Mouse (Mus musculus) hindbrain, postnatal 0 days (tissue): ENCODE results near the gene Nxn. TPM values are rescaled to one million over a fixed set of nuclear protein-coding genes. Genes with fewer than 3 reads are reported as not detected.
"Not testable (repeated sequence)": the region's sequence is repeated elsewhere in the genome, so short reads cannot be mapped to it uniquely, and the experiment has no call there.

ENCODE experiments used
- ATAC-seq: fragments of 200-750 bp; cut with Nextera tagmentation; 2 replicates; pipeline ENCODE4 v1.8.0; 2017; ENCODE audit warnings: mild to moderate bottlenecking, moderate TSS enrichment, moderate library complexity
- DNase-seq: peaks from one replicate; pipeline ENCODE4 v3.0.0-alpha.2; 2015; ENCODE audit warnings: low spot score
- H3K27ac ChIP-seq: fragments of 300-500 bp; sonication (generic); 2 replicates; pipeline ENCODE4 v1.5.1; 2014; ENCODE audit warnings: mild to moderate bottlenecking
- H3K27me3 ChIP-seq: fragments of 300-500 bp; sonication (generic); 2 replicates; pipeline ENCODE4 v1.6.1; 2014; ENCODE audit warnings: low read length, mixed read lengths; ENCODE audit not compliant: insufficient read depth
- H3K36me3 ChIP-seq: fragments of 300-500 bp; sonication (generic); 2 replicates; pipeline ENCODE4 v1.6.1; 2014; ENCODE audit warnings: low read length, mixed read lengths; ENCODE audit not compliant: insufficient read depth
- H3K4me1 ChIP-seq: fragments of 300-500 bp; sonication (generic); 2 replicates; pipeline ENCODE4 v1.6.1; 2014; ENCODE audit warnings: antibody characterized with exemption, low read length, mixed read lengths; ENCODE audit not compliant: insufficient read depth
- H3K4me2 ChIP-seq: fragments of 300-500 bp; sonication (generic); 2 replicates; pipeline ENCODE4 v1.6.1; 2014; ENCODE audit warnings: low read depth, mild to moderate bottlenecking, low read length, moderate library complexity, mixed read lengths
- H3K4me3 ChIP-seq: fragments of 300-500 bp; sonication (generic); 2 replicates; pipeline ENCODE4 v1.5.1; 2014; ENCODE audit warnings: low read length
- H3K9ac ChIP-seq: fragments of 300-500 bp; sonication (generic); replicated peaks from 2 replicates; pipeline ENCODE4 v1.6.1; 2014; ENCODE audit warnings: mild to moderate bottlenecking, low read length, moderate library complexity, mixed read lengths
- H3K9me3 ChIP-seq: fragments of 300-500 bp; sonication (generic); 2 replicates; pipeline ENCODE4 v1.6.1; 2016; ENCODE audit warnings: low read length, mixed read lengths
- CTCF ChIP-seq: IDR thresholded peaks from 2 replicates; pipeline ENCODE4 v1.5.1; 2016; ENCODE audit warnings: antibody characterized with exemption, control low read depth, low read depth
- WGBS: fragments of 180-500 bp; shearing (Covaris S2); extraction: QIAGEN DNeasy Blood & Tissue Kit; methylation state at CpG from one replicate; pipeline ENCODE4 v1.1.7; 2014; 5-methylcytosine and 5-hydroxymethylcytosine counted together
- polyA plus RNA-seq: library from polyadenylated mRNA; unstranded; fragments of >200 nt; fragmentation: Nextera tagmentation; extraction: Ambion mirVana; gene quantifications from 2 replicates; pipeline ENCODE4 v1.2.1, GENCODE M21; 2015
- total RNA-seq: library from RNA; depleted of rRNA; stranded (reverse); fragments of >200 nt; gene quantifications from 2 replicates; pipeline ENCODE4 v1.2.3, GENCODE M21; 2014

Nxn gene
- total and polyA plus RNA-seq, 2 experiments from 2014 or later = 21.2 to 36.6 TPM

DNA sequence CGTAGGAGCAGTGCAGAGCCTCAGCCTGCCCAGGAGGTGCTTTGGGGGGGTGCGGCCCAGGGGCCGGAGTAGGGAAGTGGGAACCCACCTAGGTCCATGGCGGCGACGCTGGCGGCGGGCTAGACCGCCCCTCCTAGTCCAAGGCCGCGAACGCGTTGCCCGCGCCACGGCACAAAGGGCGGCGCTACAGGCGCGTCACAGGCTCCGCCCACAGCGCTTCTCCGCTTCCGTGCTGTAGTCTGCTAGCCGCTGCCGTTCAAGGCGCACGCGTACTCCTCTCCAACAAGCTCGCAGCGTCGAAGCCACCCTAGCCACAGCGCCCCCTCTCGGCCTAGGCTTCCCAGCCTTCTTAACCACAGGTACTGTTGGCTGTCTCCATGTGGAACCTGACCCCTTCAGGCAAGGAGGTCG lies 181.5 kb downstream of the Nxn start, which contains the start of the genes Dbil5 and Gemin4:
Gene Dbil5 (plus strand): TSS at position 219 of the 411 bp plus-strand sequence.
Gene Gemin4 (minus strand): TSS at position 275 of the 411 bp plus-strand sequence.
- Histone ChIP-seq H3K27me3 (no peaks in the 10 kb centered on the region), H3K27ac (peak within 1 kb of the TSS; percentile 91), H3K9ac (peak within 1 kb of the TSS; percentile 88), H3K9me3 (no peaks in the 10 kb centered on the region), H3K4me3 (peak within 1 kb of the TSS; percentile 85), H3K4me2 (peak within 1 kb of the TSS; percentile 94), H3K36me3 (peaks cover 19% of the 10 kb centered on the region; the same call in 1 of the 2 replicates), H3K4me1 (0 out of 2 replicates have a peak, but pooled peaks cover 3% of the 10 kb centered on the region)
- peak; percentile 99 for ATAC-seq
- WGBS = under 1% methylated on average over 28 of the region's 35 CpGs
- DNase-seq = peak; percentile 98
- peak; percentile 99 for TF ChIP-seq CTCF

DNA sequence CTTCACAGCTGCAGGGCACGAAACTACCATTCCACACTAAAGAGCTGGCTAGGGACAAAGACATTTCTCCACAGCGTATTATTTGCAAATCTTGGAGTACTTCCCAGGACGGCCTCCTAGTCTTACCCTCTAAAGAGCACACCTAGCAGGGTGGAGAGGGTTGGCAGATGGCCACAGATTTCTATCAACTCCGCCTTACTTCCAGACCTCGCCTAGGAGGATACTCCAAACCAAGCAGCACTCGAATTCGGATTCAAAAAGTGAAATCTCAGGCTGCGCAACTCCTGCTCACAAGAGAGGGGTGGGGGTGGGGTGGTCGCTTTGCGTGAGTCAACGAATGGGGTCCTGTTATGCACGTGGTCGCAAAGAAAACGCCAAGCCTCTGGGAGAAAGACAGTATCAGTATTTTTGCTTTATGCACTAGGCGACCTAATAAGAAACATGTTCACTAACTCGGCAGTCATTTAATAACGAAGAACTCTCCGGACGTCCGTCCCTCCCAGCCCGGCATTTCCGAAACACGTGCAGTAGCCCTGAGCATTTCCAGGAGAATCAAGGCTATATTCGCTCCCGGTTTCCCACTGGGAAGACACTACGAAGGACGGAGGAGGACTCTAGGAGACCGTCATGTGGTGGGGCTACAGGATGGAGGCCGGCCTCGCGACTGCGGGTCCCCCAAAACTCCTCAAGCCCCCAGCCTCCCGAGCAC lies 182.1 kb downstream of the Nxn start:
- peak overlapping the region; percentile 85 for H3K4me3 ChIP-seq
- DNase-seq = peak; percentile 62
- peaks cover 21% of the 10 kb centered on the region; the same call in 1 of the 2 replicates for H3K36me3 ChIP-seq
- peak; percentile 89 for ATAC-seq
- peak overlapping the region; percentile 91 for H3K27ac ChIP-seq
- H3K9ac ChIP-seq = peak overlapping the region; percentile 88
- no peaks in the 10 kb centered on the region for H3K9me3 ChIP-seq
- H3K4me2 ChIP-seq = peak overlapping the region; percentile 94
- H3K4me1 ChIP-seq = 0 out of 2 replicates have a peak, but pooled peaks cover 3% of the 10 kb centered on the region
- TF ChIP-seq CTCF = no peak
- WGBS = under 1% methylated on average over 33 of the region's 33 CpGs
- H3K27me3 ChIP-seq = no peaks in the 10 kb centered on the region

DNA sequence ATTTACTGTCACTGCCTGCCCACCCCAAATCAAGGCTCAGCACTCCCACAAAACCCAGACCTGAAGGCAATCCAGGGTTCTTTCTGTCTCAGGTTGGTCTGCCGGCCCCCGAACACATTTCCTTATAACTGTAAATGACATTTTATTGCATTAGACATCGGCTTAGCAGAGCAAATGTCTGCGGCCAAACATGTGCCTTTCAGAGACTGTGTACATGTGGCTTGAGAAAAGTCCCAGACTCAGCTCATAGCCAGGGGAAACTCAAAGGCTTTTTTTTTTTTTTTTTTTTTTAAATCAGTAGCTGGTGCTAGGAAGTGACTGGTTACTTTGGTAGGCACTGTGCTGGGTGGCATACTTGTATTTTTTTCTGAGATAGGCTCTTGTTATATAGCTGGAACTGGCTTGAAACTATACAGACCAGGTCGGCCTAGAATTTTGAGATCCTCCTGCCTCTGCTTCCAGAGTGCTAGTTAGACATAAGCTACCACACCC lies 182.8 kb downstream of the Nxn start:
- no peak for ATAC-seq
- H3K4me1 ChIP-seq = 0 out of 2 replicates have a peak, but pooled peaks cover 3% of the 10 kb centered on the region
- DNase-seq = no peak
- WGBS = 92% methylated on average over 5 of the region's 5 CpGs
- H3K9me3 ChIP-seq = no peaks in the 10 kb centered on the region
- H3K4me3 ChIP-seq = peak overlapping the region; percentile 85; the same call in 1 of the 2 replicates
- H3K27ac ChIP-seq = no peak overlapping the region
- H3K27me3 ChIP-seq = no peaks in the 10 kb centered on the region
- H3K9ac ChIP-seq = no peak overlapping the region; the same call in 1 of the 2 replicates
- TF ChIP-seq CTCF = no peak
- peak overlapping the region; percentile 94 for H3K4me2 ChIP-seq
- peaks cover 17% of the 10 kb centered on the region; the same call in 1 of the 2 replicates for H3K36me3 ChIP-seq

DNA sequence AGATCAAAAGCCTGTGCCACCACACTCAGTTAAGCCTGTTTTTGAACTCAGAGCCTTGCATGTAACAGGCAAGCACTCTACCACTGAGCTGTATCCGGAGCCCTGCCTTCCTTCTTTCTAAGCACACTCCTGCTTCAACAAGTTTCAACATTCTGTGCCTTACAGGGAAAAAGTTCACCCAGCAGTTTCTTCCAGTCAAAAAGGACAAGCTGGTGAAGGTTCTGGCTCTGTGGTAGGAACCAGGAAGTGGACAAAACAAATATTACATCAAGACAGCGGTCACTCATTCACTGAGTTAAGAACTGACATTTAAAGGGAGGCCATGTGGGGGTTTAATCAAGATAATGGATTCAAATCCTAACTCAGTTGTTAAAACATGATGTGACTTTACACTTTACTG lies 183.9 kb downstream of the Nxn start:
- H3K4me1 ChIP-seq = 0 out of 2 replicates have a peak, but pooled peaks cover 3% of the 10 kb centered on the region
- 87% methylated on average over 2 of the region's 2 CpGs for WGBS

DNA sequence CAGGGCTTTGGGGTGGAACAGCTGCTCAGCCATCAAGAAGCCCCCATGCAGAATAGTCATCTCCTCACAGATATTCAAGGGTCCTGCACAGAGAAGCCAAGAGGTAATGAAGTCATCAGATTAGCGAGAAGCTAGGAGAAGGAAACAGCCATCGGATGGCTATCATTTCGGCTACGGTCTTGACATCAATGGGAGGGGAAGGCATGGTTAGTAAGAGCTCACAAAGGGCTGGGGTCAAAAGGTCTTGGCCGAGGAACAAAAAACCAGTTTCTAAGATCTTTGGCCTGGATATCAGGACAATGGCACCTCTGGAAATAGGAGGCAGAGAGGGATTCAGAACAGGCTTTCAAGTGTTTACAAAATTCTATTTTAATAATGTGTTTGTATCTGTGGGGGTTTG lies 185.1 kb downstream of the Nxn start:
- 11% methylated on average over 5 of the region's 5 CpGs for WGBS
- Histone ChIP-seq H3K9ac (no peak overlapping the region), H3K27me3 (no peaks in the 10 kb centered on the region), H3K36me3 (peaks cover 21% of the 10 kb centered on the region), H3K9me3 (no peaks in the 10 kb centered on the region), H3K4me3 (no peak overlapping the region), H3K4me2 (no peak overlapping the region), H3K4me1 (0 out of 2 replicates have a peak, but pooled peaks cover 3% of the 10 kb centered on the region), H3K27ac (no peak overlapping the region)
- ATAC-seq (no peak), DNase-seq (no peak)
- no peak for TF ChIP-seq CTCF

More for the DNA sequence above, 183.9 kb downstream of the Nxn start:
- Histone ChIP-seq H3K9ac (no peak overlapping the region), H3K36me3 (peaks cover 13% of the 10 kb centered on the region; the same call in 1 of the 2 replicates), H3K27ac (no peak overlapping the region), H3K27me3 (no peaks in the 10 kb centered on the region), H3K9me3 (no peaks in the 10 kb centered on the region), H3K4me3 (no peak overlapping the region), H3K4me2 (no peak overlapping the region)
- TF ChIP-seq CTCF = no peak
- DNase-seq (no peak), ATAC-seq (no peak)

DNA sequence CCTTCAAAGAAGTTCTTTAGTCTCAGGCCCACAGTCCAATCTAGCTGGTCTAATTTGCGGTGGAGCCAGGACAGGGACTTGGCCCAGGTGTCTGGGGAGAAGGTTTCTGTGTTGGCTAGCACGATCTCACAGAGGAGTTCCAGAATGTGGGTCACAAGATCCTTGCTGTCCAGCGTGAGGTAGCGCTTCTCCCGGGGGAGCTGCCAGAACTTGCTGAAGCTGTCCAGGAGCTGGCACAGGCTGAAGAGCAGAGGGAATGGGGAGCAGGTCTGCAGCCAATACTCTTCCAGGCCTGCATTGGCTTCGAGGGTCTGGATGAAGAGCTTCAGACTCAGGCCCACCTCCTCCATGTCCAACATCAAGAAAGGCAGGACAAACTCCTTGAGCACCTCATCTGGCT lies 187.3 kb downstream of the Nxn start:
- not testable (repeated sequence) for H3K9me3 ChIP-seq, H3K4me2 ChIP-seq, DNase-seq, H3K4me3 ChIP-seq, ATAC-seq, H3K9ac ChIP-seq, H3K4me1 ChIP-seq, H3K27me3 ChIP-seq, H3K27ac ChIP-seq
- 95% methylated on average over 4 of the region's 6 CpGs for WGBS
- peaks cover 31% of the 10 kb centered on the region for H3K36me3 ChIP-seq
